Mouse (Mus musculus): ENCODE measurements around the gene Rora.

The Rora gene

GRCm38 (mm10) chr9:69397432-69397759 lies 743.8 kb downstream of the Rora start:
- no peak for DNase-seq (ENCODE audit: low read depth, low spot score)

GRCm38 (mm10) chr9:69397760-69398452 lies 744.3 kb downstream of the Rora start, which contains the start of gene Ice2:
Ice2 (plus strand) TSS chr9:69397906.
- DNase-seq (ENCODE audit: low read depth, low spot score), result peak; percentile 47

GRCm38 (mm10) chr9:69398453-69398850 lies 744.9 kb downstream of the Rora start:
- DNase-seq (ENCODE audit: low read depth, low spot score), result no peak

- no peak for DNase-seq (ENCODE audit: low read depth, low spot score)
These were observed 751.1 kb downstream of the Rora start for GRCm38 (mm10) chr9:69404671-69405070.

GRCm38 (mm10) chr9:69419476-69419875 lies 765.9 kb downstream of the Rora start:
- DNase-seq (ENCODE audit: low read depth, low spot score), result no peak

- no peak for DNase-seq (ENCODE audit: low read depth, low spot score)
These were observed 776.9 kb downstream of the Rora start for GRCm38 (mm10) chr9:69430531-69430930.

GRCm38 (mm10) chr9:69431863-69432555 lies 778.4 kb downstream of the Rora start:
- no peak for DNase-seq (ENCODE audit: low read depth, low spot score)

- DNase-seq (ENCODE audit: low read depth, low spot score), result no peak
These were observed 781.6 kb downstream of the Rora start for GRCm38 (mm10) chr9:69435194-69435593.

- no peak for DNase-seq (ENCODE audit: low read depth, low spot score)
These were observed 782.1 kb downstream of the Rora start for GRCm38 (mm10) chr9:69435662-69436061.
